Mouse (Mus musculus) stomach, postnatal 0 days (tissue): ENCODE results near the gene Amigo2. TPM values are rescaled to one million over a fixed set of nuclear protein-coding genes. Genes with fewer than 3 reads are reported as not detected.
A peak's percentile ranks its signal among the peaks of the same experiment; 100 is the strongest.

Experiments
- ATAC-seq: fragments of 200-750 bp; cut with Nextera tagmentation; 2 replicates; pipeline ENCODE4 v1.8.0; 2017; ENCODE audit not compliant: low FRiP score, low TSS enrichment
- DNase-seq: peaks from one replicate; pipeline ENCODE4 v3.0.0-alpha.2; 2016; ENCODE audit warnings: low spot score
- H3K27ac ChIP-seq: fragments of 300-500 bp; sonication (generic); replicated peaks from 2 replicates; pipeline ENCODE4 v1.5.1; 2014; ENCODE audit warnings: mild to moderate bottlenecking, control low read depth
- H3K27me3 ChIP-seq: fragments of 300-500 bp; sonication (generic); 2 replicates; pipeline ENCODE4 v1.6.1; 2014; ENCODE audit warnings: low read length; ENCODE audit not compliant: control insufficient read depth, insufficient read depth
- H3K36me3 ChIP-seq: fragments of 300-500 bp; sonication (generic); 2 replicates; pipeline ENCODE4 v1.6.1; 2014; ENCODE audit warnings: low read length, mixed read lengths; ENCODE audit not compliant: control insufficient read depth, insufficient read depth
- H3K4me1 ChIP-seq: fragments of 300-500 bp; sonication (generic); replicated peaks from 2 replicates; pipeline ENCODE4 v1.6.1; 2014; ENCODE audit warnings: antibody characterized with exemption; ENCODE audit not compliant: control insufficient read depth, insufficient read depth
- H3K4me2 ChIP-seq: fragments of 300-500 bp; sonication (generic); replicated peaks from 2 replicates; pipeline ENCODE4 v1.6.1; 2014; ENCODE audit warnings: low read depth, mild to moderate bottlenecking, control low read depth, moderate library complexity
- H3K4me3 ChIP-seq: fragments of 300-500 bp; sonication (generic); 2 replicates; pipeline ENCODE4 v1.5.1; 2014; ENCODE audit warnings: low read depth, low read length, control low read depth
- H3K9ac ChIP-seq: fragments of 300-500 bp; sonication (generic); 2 replicates; pipeline ENCODE4 v1.6.1; 2014; ENCODE audit warnings: mild to moderate bottlenecking, low read length, control low read depth, mixed read lengths
- H3K9me3 ChIP-seq: fragments of 300-500 bp; sonication (generic); 2 replicates; pipeline ENCODE4 v1.6.1; 2016; ENCODE audit warnings: low read length; ENCODE audit not compliant: control insufficient read depth
- CTCF ChIP-seq: IDR thresholded peaks from 2 replicates; pipeline ENCODE4 v1.5.1; 2016; ENCODE audit warnings: antibody characterized with exemption, low read depth, mild to moderate bottlenecking, moderate library complexity
- EP300 ChIP-seq: optimal IDR thresholded peaks from 2 replicates; pipeline ENCODE3; 2016; ENCODE audit warnings: antibody characterized with exemption
- WGBS: fragments of 180-500 bp; shearing (Covaris S2); extraction: QIAGEN DNeasy Blood & Tissue Kit; methylation state at CpG from one replicate; pipeline ENCODE4 v1.1.7; 2014; 5-methylcytosine and 5-hydroxymethylcytosine counted together
- polyA plus RNA-seq: library from polyadenylated mRNA; unstranded; fragments of >200 nt; fragmentation: Nextera tagmentation; extraction: Ambion mirVana; gene quantifications from 2 replicates; pipeline ENCODE4 v1.2.1, GENCODE M21; 2015

The Amigo2 gene
- polyA plus RNA-seq, 1 experiment from 2014 or later, result 2.9 TPM

- Histone ChIP-seq H3K27ac (no peak overlapping the region), H3K4me3 (no peak overlapping the region), H3K36me3 (no peaks in the 10 kb centered on the region), H3K9ac (no peak overlapping the region), H3K4me1 (no peaks in the 10 kb centered on the region), H3K9me3 (no peaks in the 10 kb centered on the region), H3K4me2 (no peak overlapping the region), H3K27me3 (no peaks in the 10 kb centered on the region)
- ATAC-seq (no peak), DNase-seq (no peak)
- peak; percentile 42 for TF ChIP-seq CTCF
- no peak for TF ChIP-seq EP300
- WGBS, result 94% methylated on average over 4 of the region's 4 CpGs
Measured at GRCm38 (mm10) chr15:97254375-97254774, 7.3 kb upstream of the Amigo2 start.

- Histone ChIP-seq H3K9me3 (no peaks in the 10 kb centered on the region), H3K4me2 (no peak overlapping the region), H3K4me3 (no peak overlapping the region), H3K36me3 (no peaks in the 10 kb centered on the region), H3K4me1 (no peaks in the 10 kb centered on the region), H3K27ac (no peak overlapping the region), H3K9ac (no peak overlapping the region), H3K27me3 (no peaks in the 10 kb centered on the region)
- ATAC-seq (no peak), DNase-seq (no peak)
- TF ChIP-seq EP300 (no peak), CTCF (no peak)
- WGBS, result 79% methylated on average over 8 of the region's 8 CpGs
Measured at GRCm38 (mm10) chr15:97252493-97253034, 5.5 kb upstream of the Amigo2 start.

GRCm38 (mm10) chr15:97249322-97249721 lies 2.2 kb upstream of the Amigo2 start:
- Histone ChIP-seq H3K9ac (no peak overlapping the region), H3K27me3 (no peaks in the 10 kb centered on the region; the same call in 1 of the 2 replicates), H3K4me1 (no peaks in the 10 kb centered on the region), H3K36me3 (no peaks in the 10 kb centered on the region), H3K27ac (no peak overlapping the region), H3K4me2 (no peak overlapping the region), H3K9me3 (no peaks in the 10 kb centered on the region), H3K4me3 (no peak overlapping the region)
- TF ChIP-seq CTCF (no peak), EP300 (no peak)
- ATAC-seq (no peak), DNase-seq (no peak)
- 97% methylated on average over 10 of the region's 10 CpGs for WGBS

- DNase-seq (no peak), ATAC-seq (0 out of 2 replicates have a peak, but pooled peaks have one; percentile 19)
- no peak for TF ChIP-seq EP300
- no peak for TF ChIP-seq CTCF
- no peaks in the 10 kb centered on the region for H3K36me3 ChIP-seq
- H3K27ac ChIP-seq, result peak overlapping the region; percentile 90
- 27% methylated on average over 8 of the region's 8 CpGs for WGBS
- no peaks in the 10 kb centered on the region; the same call in 1 of the 2 replicates for H3K27me3 ChIP-seq
- peak overlapping the region; percentile 94 for H3K4me2 ChIP-seq
- H3K4me1 ChIP-seq, result no peaks in the 10 kb centered on the region
- H3K9me3 ChIP-seq, result no peaks in the 10 kb centered on the region
- peak overlapping the region; percentile 91 for H3K9ac ChIP-seq
- H3K4me3 ChIP-seq, result peak overlapping the region; percentile 81
Measured at GRCm38 (mm10) chr15:97248296-97248695, 1.2 kb upstream of the Amigo2 start.

GRCm38 (mm10) chr15:97247791-97248161 lies 689 bp upstream of the Amigo2 start:
- Histone ChIP-seq H3K4me1 (no peaks in the 10 kb centered on the region), H3K27ac (peak overlapping the region; percentile 90), H3K4me2 (peak overlapping the region; percentile 94), H3K4me3 (peak overlapping the region; percentile 81), H3K27me3 (no peaks in the 10 kb centered on the region; the same call in 1 of the 2 replicates), H3K36me3 (no peaks in the 10 kb centered on the region), H3K9me3 (no peaks in the 10 kb centered on the region), H3K9ac (peak overlapping the region; percentile 91)
- peak; percentile 30 for TF ChIP-seq CTCF
- TF ChIP-seq EP300, result no peak
- ATAC-seq, result no peak
- peak; percentile 42 for DNase-seq
- 2% methylated on average over 14 of the region's 14 CpGs for WGBS

- DNase-seq (no peak), ATAC-seq (no peak)
- H3K27me3 ChIP-seq, result no peaks in the 10 kb centered on the region; the same call in 1 of the 2 replicates
- peak overlapping the region; percentile 81 for H3K4me3 ChIP-seq
- no peaks in the 10 kb centered on the region for H3K4me1 ChIP-seq
- no peaks in the 10 kb centered on the region for H3K9me3 ChIP-seq
- no peaks in the 10 kb centered on the region for H3K36me3 ChIP-seq
- no peak for TF ChIP-seq CTCF
- TF ChIP-seq EP300, result no peak
- H3K9ac ChIP-seq, result no peak overlapping the region
- no peak overlapping the region for H3K27ac ChIP-seq
- WGBS, result 31% methylated on average over 14 of the region's 14 CpGs
- peak overlapping the region; percentile 94 for H3K4me2 ChIP-seq
Measured at GRCm38 (mm10) chr15:97246256-97246655, 831 bp downstream of the Amigo2 start.
